Mouse (Mus musculus) C2C12 (cell line): ENCODE measurements around the gene Xiap.

Source experiments
- CEBPB ChIP-seq: IDR thresholded peaks from one replicate; pipeline ENCODE4 v1.6.1; 2011; ENCODE audit warnings: low read depth, mild to moderate bottlenecking, control low read depth, moderate library complexity
- CTCF ChIP-seq: IDR thresholded peaks from one replicate; pipeline ENCODE4 v1.5.1; 2011; ENCODE audit not compliant: control insufficient read depth, insufficient read depth, insufficient read length
- MAX ChIP-seq: IDR thresholded peaks from one replicate; pipeline ENCODE4 v1.6.1; 2011; ENCODE audit warnings: mild to moderate bottlenecking, control low read depth
- MYOD1 ChIP-seq: IDR thresholded peaks from one replicate; pipeline ENCODE4 v1.6.1; 2011; ENCODE audit warnings: low read depth; ENCODE audit not compliant: control insufficient read depth, insufficient read length
- MYOG ChIP-seq: IDR thresholded peaks from one replicate; pipeline ENCODE4 v1.6.1; 2011; ENCODE audit not compliant: control insufficient read depth, insufficient read length; ENCODE audit errors: extremely low read depth
- USF1 ChIP-seq: IDR thresholded peaks from one replicate; pipeline ENCODE4 v1.6.1; 2011; ENCODE audit warnings: low read depth, mild to moderate bottlenecking, control low read depth, moderate library complexity

- TF ChIP-seq CTCF (no peak), MAX (no peak), CEBPB (no peak), USF1 (no peak), MYOG (no peak), MYOD1 (no peak)
Measured at GRCm38 (mm10) chrX:42044935-42045334, 14.5 kb upstream of the Xiap start.
